Mouse (Mus musculus): ENCODE results near the gene Rexo5.

DNA sequence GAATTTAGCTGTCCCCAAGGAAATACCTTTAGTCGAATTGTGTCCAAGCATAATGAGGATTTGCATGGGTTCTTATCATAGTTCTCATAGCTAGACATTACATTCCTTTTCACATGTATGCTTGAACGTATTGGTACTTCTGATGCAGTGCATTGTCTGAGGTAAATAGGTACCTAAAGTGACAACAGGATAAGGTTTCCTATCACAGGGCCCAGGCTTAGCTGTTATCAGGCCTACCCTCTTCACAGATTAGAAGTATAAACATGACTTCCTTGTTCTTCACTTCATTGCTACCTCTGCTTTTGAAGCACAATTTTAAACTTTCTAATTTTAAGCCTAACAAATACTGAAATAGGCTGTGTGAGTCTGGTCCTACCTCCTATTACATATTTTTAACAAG is 51.7 kb downstream of the Rexo5 start:
- TF ChIP-seq CTCF (IDR thresholded peaks at IDR 0.05; ENCODE audit: insufficient read depth, low read depth, low read length) (no peak), POLR2A (IDR thresholded peaks at IDR 0.05; ENCODE audit: insufficient read depth, low read depth, low read length) (no peak)
